Mouse (Mus musculus) embryonic fibroblast, embryonic 13.5 days (primary cell): ENCODE measurements at regions not wholly inside any gene's neighbourhood (a gene's known extent, or its start where the extent isn't known, plus 50 kb on each side); places are given as distances from the start of the nearest gene placed in this dataset.

Experiments used
- CTCF ChIP-seq: IDR thresholded peaks from 2 replicates; pipeline ENCODE4 v1.5.1; 2011; ENCODE audit warnings: mild to moderate bottlenecking, control low read depth, low read length, moderate library complexity, borderline replicate concordance; ENCODE audit not compliant: insufficient read depth
- POLR2A ChIP-seq: IDR thresholded peaks from 2 replicates; pipeline ENCODE4 v1.6.1; 2011; ENCODE audit warnings: low read depth, mild to moderate bottlenecking, control low read depth, low read length, moderate library complexity

DNA sequence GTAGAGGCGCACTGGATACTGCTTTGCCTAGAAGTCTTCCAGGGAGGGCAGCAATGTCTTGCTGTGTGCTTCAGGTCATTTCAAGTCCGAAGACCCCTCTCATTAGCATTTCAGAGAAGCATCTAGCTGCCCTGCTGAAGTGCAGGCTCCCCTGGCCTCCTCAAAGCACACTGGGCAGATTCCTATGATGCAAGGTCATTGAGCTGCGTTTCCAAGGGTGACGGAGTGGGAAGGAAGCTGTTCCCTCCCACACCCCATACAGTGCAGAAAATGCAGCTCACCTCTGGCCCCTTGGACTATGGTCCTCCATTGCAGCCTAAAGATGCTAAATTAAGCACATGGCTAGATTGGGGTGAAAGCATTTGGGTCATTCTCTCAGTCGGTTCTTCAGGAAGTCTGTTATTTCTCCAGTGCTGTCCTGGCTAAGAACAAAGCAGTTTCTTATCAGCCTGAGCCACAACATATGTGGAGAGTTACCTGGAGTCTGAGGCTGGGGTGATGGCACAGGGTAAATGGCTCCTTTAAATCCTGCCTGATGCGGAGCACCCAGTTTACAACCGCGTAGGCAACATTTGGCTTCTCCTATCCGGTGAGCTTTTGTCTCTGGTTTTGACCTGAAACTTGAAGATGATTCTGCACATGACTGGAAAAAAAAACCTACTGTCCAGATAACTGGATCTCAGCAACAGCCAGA lies 52.6 kb upstream of the Parp11 start:
- TF ChIP-seq CTCF: no peak
- TF ChIP-seq POLR2A: no peak
